Mouse (Mus musculus): Measurements from ENCODE around the gene Ncoa5. TPM values are rescaled to one million over a fixed set of nuclear protein-coding genes. Genes with fewer than 3 reads are reported as not detected.

The Ncoa5 gene
- total RNA-seq, 2 experiments from 2014 or later, result 31.4 to 34.4 TPM

GRCm38 (mm10) chr2:164962183-164962580, 72.5 kb downstream of the Ncoa5 start:
- no peak for DNase-seq (ENCODE audit: low spot score in 2 of 2)

- peak in 1 of 2 experiments; percentile 49 for DNase-seq (ENCODE audit: low spot score in 2 of 2)
Observed at GRCm38 (mm10) chr2:164961506-164962182, 73.0 kb downstream of the Ncoa5 start.

GRCm38 (mm10) chr2:164960716-164961441, 73.8 kb downstream of the Ncoa5 start, which contains the start of gene Slc12a5:
Slc12a5 (plus strand) TSS chr2:164960802.
- peak in 1 of 2 experiments; percentile 45 for DNase-seq (ENCODE audit: low spot score in 2 of 2)

GRCm38 (mm10) chr2:164957548-164958315, 76.9 kb downstream of the Ncoa5 start:
- no peak for DNase-seq (ENCODE audit: low spot score in 2 of 2)

GRCm38 (mm10) chr2:164956195-164956594, 78.5 kb downstream of the Ncoa5 start:
- no peak for DNase-seq (ENCODE audit: low spot score in 2 of 2)

GRCm38 (mm10) chr2:164955725-164956124, 78.9 kb downstream of the Ncoa5 start:
- no peak for DNase-seq (ENCODE audit: low spot score in 2 of 2)

GRCm38 (mm10) chr2:164953224-164953623, 81.4 kb downstream of the Ncoa5 start:
- peak; percentile 69 to 79 for DNase-seq (ENCODE audit: low spot score in 2 of 2)

GRCm38 (mm10) chr2:164952448-164952847, 82.2 kb downstream of the Ncoa5 start:
- DNase-seq (ENCODE audit: low spot score in 2 of 2), result no peak

- no peak for DNase-seq (ENCODE audit: low spot score in 2 of 2)
Observed at GRCm38 (mm10) chr2:164951745-164952144, 82.9 kb downstream of the Ncoa5 start.

- no peak for DNase-seq (ENCODE audit: low spot score in 2 of 2)
Observed at GRCm38 (mm10) chr2:164950501-164950900, 84.2 kb downstream of the Ncoa5 start.

Other genes starting within 250 kb of the Ncoa5 start
- gene Snx21, start 249.0 kb downstream of the Ncoa5 start, total RNA-seq (2021), result 10 to 100 TPM; 23.4 to 24.6 TPM
- 10 to 100 TPM; 12.8 to 14.0 TPM for gene Acot8, start 230.0 kb downstream of the Ncoa5 start, total RNA-seq (2021)
- gene Zswim3, start 229.8 kb downstream of the Ncoa5 start, total RNA-seq (2021), result 1 to 10 TPM; 1.5 to 1.6 TPM
- gene Zswim1, start 212.2 kb downstream of the Ncoa5 start, total RNA-seq (2021), result 1 to 10 TPM; 4.7 to 5.9 TPM
- gene Spata25, start 206.3 kb downstream of the Ncoa5 start, total RNA-seq (2021), result 1 to 10 TPM; 1.2 to 1.9 TPM
- gene Ctsa, start 202.0 kb downstream of the Ncoa5 start, total RNA-seq (2021), result 10 to 100 TPM; 75.0 to 82.3 TPM
- 10 to 100 TPM; 38.5 to 41.9 TPM for gene Neurl2, start 201.4 kb downstream of the Ncoa5 start, total RNA-seq (2021)
- 10 to 100 TPM in 1 of 2 experiments, 1 to 10 TPM in 1; 9.5 to 15.5 TPM for gene Pltp, start 177.2 kb downstream of the Ncoa5 start, total RNA-seq (2021)
- 10 to 100 TPM; 42.1 to 43.3 TPM for gene Pcif1, start 155.6 kb downstream of the Ncoa5 start, total RNA-seq (2021)
- 10 to 100 TPM; 11.7 to 14.3 TPM for gene Zfp335, start 123.1 kb downstream of the Ncoa5 start, total RNA-seq (2021)
- gene Mmp9, start 94.1 kb downstream of the Ncoa5 start, total RNA-seq (2021), result 1 to 10 TPM in 1 of 2 experiments, under 1 TPM in 1; 0.93 to 1.1 TPM
- gene Slc12a5, start 74.1 kb downstream of the Ncoa5 start, total RNA-seq (2021), result under 1 TPM; 0.54 to 0.93 TPM
- 1 to 10 TPM; 1.8 to 2.3 TPM for gene Cd40, start 20.8 kb upstream of the Ncoa5 start, total RNA-seq (2021)
- not detected for gene 1700025C18Rik, start 55.9 kb upstream of the Ncoa5 start, total RNA-seq (2021)
- under 1 TPM; 0.26 to 0.42 TPM for gene Cdh22, start 200.0 kb upstream of the Ncoa5 start, total RNA-seq (2021)

Data from gastrocnemius, postnatal 4 days (tissue).